Mouse (Mus musculus): ENCODE measurements around the gene Myadml2.

DNA sequence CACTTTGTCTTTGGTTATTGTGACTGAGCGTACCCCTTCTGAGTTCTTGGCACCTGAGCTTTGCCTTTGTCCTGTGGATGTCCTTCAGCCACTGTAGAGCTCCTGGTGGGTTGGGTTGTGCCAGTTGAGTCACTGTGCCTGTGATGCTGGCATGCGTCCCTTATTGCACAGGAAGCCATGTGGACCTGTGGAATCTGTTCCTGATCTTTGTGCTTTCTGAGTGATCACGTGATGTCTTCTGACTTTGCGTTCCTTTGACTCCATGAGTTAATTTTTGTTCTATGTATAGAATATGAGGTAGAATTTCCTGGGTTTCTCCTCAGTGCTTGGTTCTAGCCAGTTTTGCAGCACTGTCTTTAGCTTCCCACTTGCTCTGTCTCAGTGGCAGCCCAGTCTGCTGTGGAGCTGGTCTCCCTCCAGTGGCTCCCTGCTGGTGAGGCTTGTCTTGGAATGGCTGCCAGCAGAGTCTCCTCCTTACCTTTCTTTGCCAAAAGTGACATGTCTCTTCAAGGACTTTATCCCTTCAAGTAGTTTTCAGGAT, 44.6 kb upstream of the Myadml2 start:
- TF ChIP-seq POLR2A (IDR thresholded peaks at IDR 0.05; ENCODE audit: low read depth, low read length) (no peak), CTCF (IDR thresholded peaks at IDR 0.05; ENCODE audit: extremely low read depth, insufficient read depth, insufficient read length, insufficient replicate concordance) (no peak)
